Mouse (Mus musculus) heart, embryonic 14.5 days (tissue): ENCODE measurements around the gene Thsd4. TPM values are rescaled to one million over a fixed set of nuclear protein-coding genes. Genes with fewer than 3 reads are reported as not detected.
A peak's percentile ranks its signal among the peaks of the same experiment; 100 is the strongest.

ENCODE experiments used
- ATAC-seq: fragments of 200-750 bp; cut with Nextera tagmentation; 2 replicates; pipeline ENCODE4 v1.8.0; 2017; ENCODE audit warnings: low read depth, moderate TSS enrichment; ENCODE audit not compliant: insufficient number of reproducible peaks, insufficient read depth, low FRiP score
- H3K27ac ChIP-seq, 2 experiments: fragments of 200-500 bp in 1 of 2; fragments of 300-500 bp in 1 of 2; sonication (generic) in 1 of 2; replicated peaks in 1 of 2; 2 replicates each; pipeline ENCODE4 v1.5.1; 2012 to 2014; ENCODE audit warnings: low read depth in 2 of 2, low read length in 2 of 2, control low read depth in 1 of 2, mild to moderate bottlenecking in 1 of 2, mixed read lengths in 1 of 2; ENCODE audit not compliant: control insufficient read depth in 1 of 2, insufficient read depth in 1 of 2
- H3K27me3 ChIP-seq: fragments of 300-500 bp; sonication (generic); 2 replicates; pipeline ENCODE4 v1.6.1; 2014; ENCODE audit warnings: mild to moderate bottlenecking, low read length, control low read depth; ENCODE audit not compliant: control insufficient read depth, insufficient read depth
- H3K36me3 ChIP-seq: fragments of 300-500 bp; sonication (generic); 2 replicates; pipeline ENCODE4 v1.6.1; 2014; ENCODE audit warnings: mild to moderate bottlenecking, control low read depth, low read length, mixed read lengths; ENCODE audit not compliant: control insufficient read depth, insufficient read depth
- H3K4me1 ChIP-seq, 2 experiments: fragments of 200-500 bp in 1 of 2; fragments of 300-500 bp in 1 of 2; sonication (generic) in 1 of 2; 2 replicates each; pipeline ENCODE4 v1.6.1; 2012 to 2014; ENCODE audit warnings: low read length in 2 of 2, control low read depth in 1 of 2, mixed read lengths in 1 of 2; ENCODE audit not compliant: control insufficient read depth in 2 of 2, insufficient read depth in 2 of 2
- H3K4me2 ChIP-seq: fragments of 300-500 bp; sonication (generic); 2 replicates; pipeline ENCODE4 v1.6.1; 2014; ENCODE audit warnings: mild to moderate bottlenecking, low read length
- H3K4me3 ChIP-seq, 2 experiments: fragments of 200-500 bp in 1 of 2; fragments of 300-500 bp in 1 of 2; sonication (generic) in 1 of 2; 2 replicates each; pipeline ENCODE4 v1.5.1; 2012 to 2014; ENCODE audit warnings: low read length in 2 of 2, mild to moderate bottlenecking in 2 of 2, control low read depth in 1 of 2, low read depth in 1 of 2, moderate library complexity in 1 of 2; ENCODE audit not compliant: control insufficient read depth in 1 of 2, insufficient read depth in 1 of 2
- H3K9ac ChIP-seq: fragments of 300-500 bp; sonication (generic); 2 replicates; pipeline ENCODE4 v1.6.1; 2014; ENCODE audit warnings: mild to moderate bottlenecking, low read length
- H3K9me3 ChIP-seq: fragments of 300-500 bp; sonication (generic); 2 replicates; pipeline ENCODE4 v1.6.1; 2016; ENCODE audit warnings: low read length, control low read depth; ENCODE audit not compliant: control insufficient read depth
- WGBS: fragments of 180-500 bp; shearing (Covaris S2); extraction: QIAGEN DNeasy Blood & Tissue Kit; methylation state at CpG from one replicate; pipeline ENCODE4 v1.1.7; 2014; 5-methylcytosine and 5-hydroxymethylcytosine counted together
- polyA plus RNA-seq: library from polyadenylated mRNA; unstranded; fragments of >200 nt; fragmentation: Nextera tagmentation; extraction: Ambion mirVana; gene quantifications from 2 replicates; pipeline ENCODE4 v1.2.1, GENCODE M21; 2014

Gene Thsd4
- polyA plus RNA-seq, 1 experiment from 2014 or later: 9.5 TPM

- WGBS: 19% methylated on average over 6 of the region's 6 CpGs
- ATAC-seq: peak; percentile 35; the same call in 1 of the 2 replicates
- H3K27ac ChIP-seq: peak overlapping the region; percentile 70 to 75
These were observed 566.2 kb downstream of the Thsd4 start for GRCm38 (mm10) chr9:59955692-59956091.

GRCm38 (mm10) chr9:59955199-59955598 is 566.6 kb downstream of the Thsd4 start:
- Histone ChIP-seq H3K9ac (no peak overlapping the region; the same call in 1 of the 2 replicates), H3K4me3 (no peak overlapping the region), H3K27ac (peak overlapping the region; percentile 70 to 75; a peak in 3 of 4 replicates), H3K36me3 (no peaks in the 10 kb centered on the region), H3K4me1 (peaks cover 13 to 14% of the 10 kb centered on the region in 2 experiments), H3K4me2 (peak overlapping the region; percentile 19; the same call in 1 of the 2 replicates), H3K9me3 (no peaks in the 10 kb centered on the region), H3K27me3 (no peaks in the 10 kb centered on the region)
- WGBS: 43% methylated on average over 3 of the region's 3 CpGs
- ATAC-seq: no peak

More at GRCm38 (mm10) chr9:59955692-59956091, 566.2 kb downstream of the Thsd4 start:
- Histone ChIP-seq H3K4me3 (no peak overlapping the region), H3K27me3 (no peaks in the 10 kb centered on the region), H3K9ac (peak overlapping the region; percentile 21; the same call in 1 of the 2 replicates), H3K36me3 (no peaks in the 10 kb centered on the region), H3K4me2 (peak overlapping the region; percentile 19; the same call in 1 of the 2 replicates), H3K9me3 (no peaks in the 10 kb centered on the region), H3K4me1 (peaks cover 13 to 14% of the 10 kb centered on the region in 2 experiments)

- no peaks in the 10 kb centered on the region for H3K9me3 ChIP-seq
- no peak overlapping the region for H3K9ac ChIP-seq
- WGBS: 87% methylated on average over 7 of the region's 7 CpGs
- peaks cover 13 to 14% of the 10 kb centered on the region in 2 experiments for H3K4me1 ChIP-seq
- no peak overlapping the region for H3K4me3 ChIP-seq
- H3K27ac ChIP-seq: no peak overlapping the region
- no peak overlapping the region for H3K4me2 ChIP-seq
- no peaks in the 10 kb centered on the region for H3K36me3 ChIP-seq
- ATAC-seq: no peak
- no peaks in the 10 kb centered on the region for H3K27me3 ChIP-seq
These were observed 568.3 kb downstream of the Thsd4 start for GRCm38 (mm10) chr9:59953556-59953955.

GRCm38 (mm10) chr9:59952515-59953070 is 569.3 kb downstream of the Thsd4 start:
- H3K36me3 ChIP-seq: no peaks in the 10 kb centered on the region
- WGBS: 33% methylated on average over 8 of the region's 8 CpGs
- no peaks in the 10 kb centered on the region for H3K9me3 ChIP-seq
- no peak overlapping the region for H3K9ac ChIP-seq
- H3K4me2 ChIP-seq: no peak overlapping the region
- H3K27me3 ChIP-seq: no peaks in the 10 kb centered on the region
- no peak overlapping the region for H3K27ac ChIP-seq
- H3K4me1 ChIP-seq: peaks cover 13 to 14% of the 10 kb centered on the region in 2 experiments
- no peak for ATAC-seq
- H3K4me3 ChIP-seq: no peak overlapping the region

- Histone ChIP-seq H3K27ac (no peak overlapping the region), H3K9me3 (no peaks in the 10 kb centered on the region), H3K9ac (no peak overlapping the region), H3K4me1 (peaks cover 13 to 14% of the 10 kb centered on the region in 2 experiments), H3K27me3 (no peaks in the 10 kb centered on the region), H3K4me2 (no peak overlapping the region), H3K4me3 (no peak overlapping the region), H3K36me3 (no peaks in the 10 kb centered on the region)
- 77% methylated on average over 4 of the region's 4 CpGs for WGBS
- ATAC-seq: no peak
These were observed 569.9 kb downstream of the Thsd4 start for GRCm38 (mm10) chr9:59951943-59952342.

- Histone ChIP-seq H3K4me2 (no peak overlapping the region), H3K27me3 (no peaks in the 10 kb centered on the region), H3K9me3 (no peaks in the 10 kb centered on the region), H3K4me1 (peaks cover 9 to 13% of the 10 kb centered on the region in 2 experiments), H3K27ac (no peak overlapping the region), H3K36me3 (no peaks in the 10 kb centered on the region), H3K9ac (no peak overlapping the region), H3K4me3 (no peak overlapping the region)
- WGBS: 84% methylated on average over 9 of the region's 9 CpGs
- ATAC-seq: no peak
These were observed 570.7 kb downstream of the Thsd4 start for GRCm38 (mm10) chr9:59951001-59951750.

- H3K9ac ChIP-seq: no peak overlapping the region
- H3K27me3 ChIP-seq: no peaks in the 10 kb centered on the region
- WGBS: 83% methylated on average over 5 of the region's 5 CpGs
- no peaks in the 10 kb centered on the region for H3K36me3 ChIP-seq
- H3K4me2 ChIP-seq: no peak overlapping the region
- H3K9me3 ChIP-seq: no peaks in the 10 kb centered on the region
- ATAC-seq: no peak
- peaks cover 2 to 3% of the 10 kb centered on the region in 2 experiments; a peak in 3 of 4 replicates for H3K4me1 ChIP-seq
- no peak overlapping the region for H3K4me3 ChIP-seq
- no peak overlapping the region for H3K27ac ChIP-seq
These were observed 571.9 kb downstream of the Thsd4 start for GRCm38 (mm10) chr9:59949981-59950380.
